Mouse (Mus musculus) liver, embryonic 15.5 days (tissue): ENCODE measurements around the gene Tmeff2. TPM values are rescaled to one million over a fixed set of nuclear protein-coding genes. Genes with fewer than 3 reads are reported as not detected.

Experiments
- ATAC-seq: fragments of 200-750 bp; cut with Nextera tagmentation; 2 replicates; pipeline ENCODE4 v1.8.0; 2017; ENCODE audit warnings: moderate number of reproducible peaks, mild to moderate bottlenecking, moderate library complexity; ENCODE audit not compliant: insufficient read depth
- H3K27ac ChIP-seq: fragments of 300-500 bp; sonication (generic); replicated peaks from 2 replicates; pipeline ENCODE4 v1.5.1; 2015; ENCODE audit warnings: mild to moderate bottlenecking, inconsistent platforms
- H3K27me3 ChIP-seq: fragments of 300-500 bp; sonication (generic); 2 replicates; pipeline ENCODE4 v1.6.1; 2015; ENCODE audit warnings: mild to moderate bottlenecking, inconsistent platforms
- H3K36me3 ChIP-seq: fragments of 300-500 bp; sonication (generic); replicated peaks from 2 replicates; pipeline ENCODE4 v1.6.1; 2015; ENCODE audit warnings: moderate library complexity, mild to moderate bottlenecking, inconsistent platforms
- H3K4me1 ChIP-seq: fragments of 300-500 bp; sonication (generic); replicated peaks from 2 replicates; pipeline ENCODE4 v1.6.1; 2015; ENCODE audit warnings: inconsistent platforms
- H3K4me2 ChIP-seq: fragments of 300-500 bp; sonication (generic); 2 replicates; pipeline ENCODE4 v1.6.1; 2015; ENCODE audit warnings: moderate library complexity, mild to moderate bottlenecking, inconsistent platforms
- H3K4me3 ChIP-seq: fragments of 300-500 bp; sonication (generic); replicated peaks from 2 replicates; pipeline ENCODE4 v1.5.1; 2015; ENCODE audit warnings: mild to moderate bottlenecking, inconsistent platforms
- H3K9ac ChIP-seq: fragments of 300-500 bp; sonication (generic); 2 replicates; pipeline ENCODE4 v1.6.1; 2015; ENCODE audit warnings: moderate library complexity, mild to moderate bottlenecking, inconsistent platforms
- H3K9me3 ChIP-seq: fragments of 300-500 bp; sonication (generic); replicated peaks from 2 replicates; pipeline ENCODE4 v1.6.1; 2016; ENCODE audit warnings: inconsistent platforms
- WGBS: fragments of 180-500 bp; shearing (Covaris S2); methylation state at CpG from one replicate; pipeline ENCODE4 v1.1.7; 2015; ENCODE audit warnings: mixed read lengths; ENCODE audit not compliant: insufficient replicate concordance; 5-methylcytosine and 5-hydroxymethylcytosine counted together
- polyA plus RNA-seq: library from polyadenylated mRNA; unstranded; fragments of >200 nt; fragmentation: Nextera tagmentation; extraction: Ambion mirVana; gene quantifications from 2 replicates; pipeline ENCODE4 v1.2.1, GENCODE M21; 2015

Gene Tmeff2
- polyA plus RNA-seq, 1 experiment from 2014 or later = 0.91 TPM

DNA sequence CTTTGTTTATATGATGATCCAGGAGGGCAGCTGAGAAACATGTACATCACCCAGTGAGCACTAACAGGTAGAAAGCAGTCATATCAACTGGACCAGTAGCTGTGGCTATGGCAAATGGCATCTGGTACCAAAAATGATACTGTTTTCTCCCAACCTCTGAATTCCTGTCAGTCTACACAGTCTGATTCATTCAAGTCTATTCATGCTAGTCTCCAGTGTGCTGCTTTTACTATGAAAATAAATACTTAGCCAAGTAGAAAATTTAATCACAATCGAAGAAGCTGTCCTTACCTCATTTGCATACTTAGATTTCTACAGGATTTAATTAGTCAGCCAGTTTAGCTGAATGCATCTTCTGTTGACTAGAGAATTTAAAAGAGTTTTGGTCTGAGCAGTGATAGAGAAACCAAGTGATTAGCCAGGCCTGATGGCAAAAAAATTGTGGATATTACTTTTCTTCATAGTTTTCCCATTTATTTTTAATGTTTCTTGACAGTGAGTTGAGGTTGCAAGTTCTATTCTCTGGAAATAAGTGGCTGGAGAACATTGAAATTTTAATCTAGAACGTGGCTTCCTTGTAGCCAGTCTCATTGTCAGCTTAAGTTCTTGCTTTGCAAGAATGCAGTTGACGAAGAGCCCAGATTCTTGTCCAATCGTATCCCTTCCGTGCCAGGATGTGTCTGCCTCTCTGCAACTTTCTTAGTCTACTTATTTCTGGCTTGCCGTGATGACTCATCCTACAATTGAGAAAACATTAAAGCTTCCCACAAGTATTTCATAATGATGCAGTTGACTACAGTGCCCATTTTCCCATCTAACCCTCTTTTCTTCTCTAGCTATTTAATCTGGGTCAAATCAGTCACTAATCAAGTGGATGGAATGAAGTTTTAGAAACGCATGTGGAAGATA, 39.9 kb downstream of the Tmeff2 start:
- Histone ChIP-seq H3K4me1 (no peaks in the 10 kb centered on the region), H3K9ac (no peak overlapping the region), H3K4me3 (no peak overlapping the region), H3K9me3 (no peaks in the 10 kb centered on the region), H3K27ac (no peak overlapping the region), H3K36me3 (no peaks in the 10 kb centered on the region), H3K4me2 (no peak overlapping the region), H3K27me3 (no peaks in the 10 kb centered on the region)
- 58% methylated on average over 7 of the region's 7 CpGs for WGBS
- no peak for ATAC-seq

DNA sequence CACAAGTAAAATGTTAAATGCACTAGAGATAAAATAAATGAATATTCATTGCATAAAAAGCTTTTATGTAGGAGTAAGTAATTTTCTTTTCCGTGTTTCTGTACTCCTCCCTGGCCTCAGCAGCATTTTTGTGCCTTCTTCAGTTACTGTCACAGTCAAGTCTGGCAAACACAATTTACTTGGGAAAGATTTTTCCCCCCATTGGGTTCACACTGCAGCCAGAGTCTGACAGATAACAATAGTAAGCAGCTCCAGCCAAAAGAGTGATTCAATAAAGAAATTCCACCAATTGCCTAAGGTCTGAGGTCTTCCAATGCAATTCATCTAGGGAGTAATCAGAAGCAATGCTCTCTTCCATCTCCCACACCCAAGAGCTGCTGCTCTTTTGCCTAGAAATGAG, 48.1 kb downstream of the Tmeff2 start:
- Histone ChIP-seq H3K27me3 (no peaks in the 10 kb centered on the region), H3K27ac (no peak overlapping the region), H3K36me3 (no peaks in the 10 kb centered on the region), H3K4me3 (no peak overlapping the region), H3K4me1 (no peaks in the 10 kb centered on the region), H3K9me3 (no peaks in the 10 kb centered on the region), H3K9ac (no peak overlapping the region), H3K4me2 (no peak overlapping the region)
- no peak for ATAC-seq
- 31% methylated on average over 1 of the region's 1 CpGs for WGBS

GRCm38 (mm10) chr1:50958844-50959243, 58.4 kb downstream of the Tmeff2 start:
- no peaks in the 10 kb centered on the region for H3K4me1 ChIP-seq
- no peak overlapping the region for H3K9ac ChIP-seq
- 78% methylated on average over 1 of the region's 1 CpGs for WGBS
- no peaks in the 10 kb centered on the region for H3K36me3 ChIP-seq
- H3K9me3 ChIP-seq = no peaks in the 10 kb centered on the region
- H3K4me2 ChIP-seq = no peak overlapping the region
- no peaks in the 10 kb centered on the region for H3K27me3 ChIP-seq
- H3K4me3 ChIP-seq = no peak overlapping the region
- no peak for ATAC-seq
- H3K27ac ChIP-seq = no peak overlapping the region

- Histone ChIP-seq H3K9ac (no peak overlapping the region), H3K4me3 (no peak overlapping the region), H3K4me2 (no peak overlapping the region), H3K36me3 (no peaks in the 10 kb centered on the region), H3K27ac (no peak overlapping the region), H3K4me1 (no peaks in the 10 kb centered on the region), H3K27me3 (no peaks in the 10 kb centered on the region), H3K9me3 (no peaks in the 10 kb centered on the region)
- ATAC-seq = no peak
- 30% methylated on average over 5 of the region's 5 CpGs for WGBS
These were observed 61.7 kb downstream of the Tmeff2 start for GRCm38 (mm10) chr1:50961954-50962648.

DNA sequence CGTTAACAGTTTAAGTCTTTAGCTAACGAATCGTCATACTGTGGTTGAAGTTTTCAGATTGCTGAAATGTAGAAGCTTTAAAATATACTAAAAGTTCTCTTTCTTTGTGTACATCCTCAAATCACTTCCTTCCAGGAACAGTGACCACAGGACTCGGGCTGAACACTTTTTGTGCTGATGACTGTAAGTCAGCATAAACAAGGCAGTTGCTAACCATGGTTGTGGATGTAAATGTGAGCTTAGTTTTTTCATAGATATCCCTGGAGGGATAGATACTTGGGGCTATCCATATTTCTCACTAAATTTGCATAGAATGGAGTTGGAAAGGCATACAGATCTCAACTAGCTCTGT, 62.2 kb downstream of the Tmeff2 start:
- Histone ChIP-seq H3K9ac (no peak overlapping the region), H3K4me1 (no peaks in the 10 kb centered on the region), H3K27ac (no peak overlapping the region), H3K4me2 (no peak overlapping the region), H3K27me3 (no peaks in the 10 kb centered on the region), H3K36me3 (no peaks in the 10 kb centered on the region), H3K4me3 (no peak overlapping the region), H3K9me3 (no peaks in the 10 kb centered on the region)
- no peak for ATAC-seq
- WGBS = 36% methylated on average over 4 of the region's 4 CpGs

DNA sequence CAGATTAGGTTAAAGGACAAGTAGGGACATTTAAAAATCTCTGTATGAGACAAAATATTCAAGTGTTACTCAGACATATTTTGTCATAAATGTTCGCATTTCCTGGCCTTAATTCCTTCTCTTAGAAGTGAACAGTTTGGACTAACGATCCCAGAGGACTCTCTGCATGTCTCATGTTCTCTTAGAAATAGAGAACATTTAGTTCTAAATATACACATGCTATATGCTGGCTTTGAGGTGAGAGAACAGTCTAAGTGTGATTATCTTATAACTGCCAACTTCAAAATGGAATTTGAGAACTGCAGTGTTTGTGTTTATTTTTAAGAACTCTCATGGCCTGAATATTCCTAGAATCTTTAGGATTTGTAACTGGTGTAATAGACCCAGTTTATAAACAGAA, 69.2 kb downstream of the Tmeff2 start:
- 51% methylated on average over 2 of the region's 2 CpGs for WGBS
- no peak overlapping the region for H3K9ac ChIP-seq
- no peaks in the 10 kb centered on the region for H3K36me3 ChIP-seq
- no peak overlapping the region for H3K4me2 ChIP-seq
- no peak overlapping the region for H3K27ac ChIP-seq
- H3K4me3 ChIP-seq = no peak overlapping the region
- no peaks in the 10 kb centered on the region for H3K27me3 ChIP-seq
- H3K4me1 ChIP-seq = no peaks in the 10 kb centered on the region
- ATAC-seq = no peak
- H3K9me3 ChIP-seq = no peaks in the 10 kb centered on the region

DNA sequence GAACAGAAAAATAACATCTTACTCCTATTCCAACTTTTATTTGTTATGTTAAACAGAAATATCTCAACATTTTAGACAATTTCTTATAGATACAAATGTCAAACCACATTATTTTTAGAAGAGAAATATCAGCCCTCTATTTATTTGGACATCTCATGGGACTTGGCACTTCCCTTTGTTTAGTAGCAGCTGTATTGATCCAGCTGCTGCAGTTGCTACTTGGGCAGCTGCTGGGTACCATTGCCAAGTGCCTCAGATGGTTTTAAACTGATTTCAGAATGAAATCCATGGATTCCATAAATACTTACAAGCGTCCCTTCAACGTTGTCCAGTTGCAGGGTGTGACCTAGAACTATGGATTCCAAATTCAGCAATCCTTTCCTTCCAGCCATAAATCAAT, 70.4 kb downstream of the Tmeff2 start:
- no peak overlapping the region for H3K27ac ChIP-seq
- no peak overlapping the region for H3K4me3 ChIP-seq
- no peak overlapping the region for H3K4me2 ChIP-seq
- no peaks in the 10 kb centered on the region for H3K27me3 ChIP-seq
- no peaks in the 10 kb centered on the region for H3K9me3 ChIP-seq
- 48% methylated on average over 2 of the region's 2 CpGs for WGBS
- H3K36me3 ChIP-seq = no peaks in the 10 kb centered on the region
- no peaks in the 10 kb centered on the region for H3K4me1 ChIP-seq
- ATAC-seq = no peak
- no peak overlapping the region for H3K9ac ChIP-seq

DNA sequence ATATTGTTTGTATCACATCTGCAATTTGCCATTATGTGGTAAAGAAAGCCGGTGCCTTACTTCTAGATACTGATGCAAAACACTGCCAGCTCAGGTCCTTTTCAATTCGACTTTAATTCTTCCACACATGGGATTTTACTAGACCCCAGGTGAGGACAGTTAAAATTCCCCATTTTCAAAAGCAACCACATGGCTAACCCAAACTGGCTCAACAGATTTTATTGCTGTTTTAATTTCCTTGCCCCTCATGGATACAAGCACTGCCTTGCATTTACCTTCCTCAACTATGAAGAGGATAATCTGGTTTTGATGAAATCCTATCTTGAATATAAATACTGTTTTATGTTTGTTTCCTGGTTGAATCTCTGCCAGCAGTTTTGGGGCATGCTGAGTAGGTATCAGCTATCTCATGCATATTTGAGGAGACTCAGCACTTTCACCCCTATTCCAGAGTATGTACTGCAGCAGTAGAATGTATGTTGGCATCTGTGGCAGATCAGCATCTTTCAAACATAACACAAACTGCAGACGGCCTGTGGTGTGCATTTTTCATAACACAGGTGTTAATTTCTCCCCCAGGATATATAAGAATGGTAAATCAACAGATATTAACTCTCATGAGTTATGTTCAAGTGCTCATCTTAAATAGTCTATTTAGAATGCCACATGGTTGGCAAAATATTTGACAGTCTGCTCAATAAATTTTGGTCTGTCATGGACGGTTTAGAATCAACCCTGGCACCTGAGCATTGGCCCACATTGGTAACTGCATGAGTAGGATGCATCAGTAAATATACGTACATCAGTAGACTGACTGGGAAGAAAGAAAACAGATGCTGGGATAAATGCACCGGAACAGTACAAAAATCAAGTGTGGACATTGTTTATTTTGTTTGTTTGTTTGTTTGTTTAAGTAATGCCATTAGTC, 72.3 kb downstream of the Tmeff2 start:
- Histone ChIP-seq H3K4me1 (no peaks in the 10 kb centered on the region), H3K4me2 (no peak overlapping the region), H3K27ac (no peak overlapping the region), H3K9me3 (no peaks in the 10 kb centered on the region), H3K9ac (no peak overlapping the region), H3K27me3 (no peaks in the 10 kb centered on the region), H3K36me3 (no peaks in the 10 kb centered on the region), H3K4me3 (no peak overlapping the region)
- ATAC-seq = no peak
- 57% methylated on average over 6 of the region's 6 CpGs for WGBS

DNA sequence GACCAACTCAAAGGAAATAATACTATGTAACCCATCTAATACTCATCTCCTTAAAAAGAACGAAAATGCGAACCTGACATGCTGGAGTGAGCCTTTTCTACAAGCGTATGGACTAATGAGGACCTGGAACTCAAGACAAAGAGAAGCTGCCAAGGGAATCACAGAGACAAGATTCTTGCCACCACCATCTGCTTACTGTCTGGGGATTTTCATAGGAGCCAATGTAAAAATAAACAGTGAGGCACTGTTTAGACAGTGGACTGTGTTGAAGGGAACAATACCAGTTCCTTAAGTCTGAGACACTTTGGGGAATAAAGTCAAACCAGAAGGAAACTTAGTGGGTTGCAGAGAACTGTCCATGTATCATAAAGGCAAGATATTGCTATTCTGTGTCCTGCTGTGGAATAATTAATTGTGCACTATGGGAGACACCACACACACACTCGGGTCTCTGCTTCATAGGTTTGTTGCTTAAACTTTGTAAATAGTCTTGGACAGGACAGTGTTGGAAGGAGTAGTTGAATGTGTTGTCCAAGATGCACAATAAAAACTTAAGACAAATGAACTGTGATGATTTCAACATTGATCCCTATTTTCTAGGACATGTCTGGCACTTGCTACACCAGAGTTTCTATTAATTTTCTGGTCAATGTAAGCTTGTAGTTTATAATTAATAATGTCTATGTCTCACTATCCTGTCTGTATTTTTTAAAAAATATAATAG, 79.1 kb downstream of the Tmeff2 start:
- 56% methylated on average over 4 of the region's 4 CpGs for WGBS
- Histone ChIP-seq H3K27me3 (no peaks in the 10 kb centered on the region), H3K36me3 (no peaks in the 10 kb centered on the region), H3K27ac (no peak overlapping the region), H3K4me2 (no peak overlapping the region), H3K4me1 (no peaks in the 10 kb centered on the region), H3K9me3 (no peaks in the 10 kb centered on the region), H3K4me3 (no peak overlapping the region), H3K9ac (no peak overlapping the region)
- ATAC-seq = no peak

GRCm38 (mm10) chr1:50980591-50980990, 80.1 kb downstream of the Tmeff2 start:
- no peak overlapping the region for H3K4me3 ChIP-seq
- H3K36me3 ChIP-seq = no peaks in the 10 kb centered on the region
- H3K27ac ChIP-seq = no peak overlapping the region
- WGBS = 48% methylated on average over 4 of the region's 4 CpGs
- H3K4me2 ChIP-seq = no peak overlapping the region
- ATAC-seq = no peak
- H3K4me1 ChIP-seq = no peaks in the 10 kb centered on the region
- no peak overlapping the region for H3K9ac ChIP-seq
- H3K27me3 ChIP-seq = no peaks in the 10 kb centered on the region
- H3K9me3 ChIP-seq = no peaks in the 10 kb centered on the region
